Mouse (Mus musculus) heart, adult 2 months (tissue): ENCODE data around the gene Ttc23.
A peak's percentile ranks its signal among the peaks of the same experiment; 100 is the strongest.

ENCODE experiments used
- CTCF ChIP-seq: fragments of 200-600 bp; IDR thresholded peaks from 2 replicates; pipeline ENCODE4 v1.8.1; 2022; ENCODE audit warnings: antibody characterized with exemption, mild to moderate bottlenecking, moderate library complexity
- EP300 ChIP-seq: fragments of 200-500 bp; IDR thresholded peaks from 2 replicates; pipeline ENCODE4 v1.6.1; 2011; ENCODE audit warnings: low read depth, low read length, control low read depth; ENCODE audit not compliant: insufficient read depth
- POLR2A ChIP-seq: fragments of 200-500 bp; IDR thresholded peaks from 2 replicates; pipeline ENCODE4 v1.6.1; 2011; ENCODE audit warnings: mild to moderate bottlenecking, low read depth, low read length, control low read depth; ENCODE audit not compliant: insufficient read depth

DNA sequence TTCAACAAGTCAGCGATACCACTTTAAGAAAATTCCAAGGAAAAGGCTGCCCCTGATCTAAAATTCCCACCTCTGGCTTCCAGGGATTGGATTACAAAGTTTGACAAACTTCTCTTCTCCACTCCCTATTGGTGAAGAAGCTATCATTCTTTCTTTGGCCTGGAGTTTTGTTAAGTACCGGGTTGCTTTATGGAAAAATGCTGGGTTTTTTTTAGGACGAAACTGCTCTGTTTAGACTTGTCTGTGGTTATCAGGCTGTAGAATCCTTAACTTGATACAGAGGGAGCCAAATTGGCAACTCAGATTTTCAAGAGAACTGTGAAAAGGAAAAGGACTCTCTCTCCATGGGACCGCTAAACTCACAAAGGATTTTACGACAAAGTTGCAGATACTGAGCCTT is at the start of gene Ttc23:
- TF ChIP-seq CTCF = no peak
- 0 out of 2 replicates have a peak, but pooled peaks have one; percentile 23 for TF ChIP-seq POLR2A
- no peak for TF ChIP-seq EP300
